Mouse (Mus musculus) intestine, postnatal 0 days (tissue): ENCODE measurements around the gene Tnfsf15. TPM values are rescaled to one million over a fixed set of nuclear protein-coding genes. Genes with fewer than 3 reads are reported as not detected.

ENCODE experiments used
- ATAC-seq: fragments of 200-750 bp; cut with Nextera tagmentation; 2 replicates; pipeline ENCODE4 v1.8.0; 2017; ENCODE audit warnings: mild to moderate bottlenecking, moderate TSS enrichment, moderate library complexity
- H3K27ac ChIP-seq: fragments of 300-500 bp; sonication (generic); 2 replicates; pipeline ENCODE4 v1.5.1; 2014; ENCODE audit warnings: mild to moderate bottlenecking, low read depth, low read length, moderate library complexity
- H3K27me3 ChIP-seq: fragments of 300-500 bp; sonication (generic); replicated peaks from 2 replicates; pipeline ENCODE4 v1.6.1; 2014; ENCODE audit warnings: low read length, mixed read lengths; ENCODE audit not compliant: control insufficient read depth, insufficient read depth
- H3K36me3 ChIP-seq: fragments of 300-500 bp; sonication (generic); 2 replicates; pipeline ENCODE4 v1.6.1; 2014; ENCODE audit warnings: mild to moderate bottlenecking, moderate library complexity; ENCODE audit not compliant: control insufficient read depth, insufficient read depth
- H3K4me1 ChIP-seq: fragments of 300-500 bp; sonication (generic); replicated peaks from 2 replicates; pipeline ENCODE4 v1.6.1; 2014; ENCODE audit warnings: antibody characterized with exemption, low read length, mixed read lengths; ENCODE audit not compliant: control insufficient read depth, insufficient read depth
- H3K4me2 ChIP-seq: fragments of 300-500 bp; sonication (generic); replicated peaks from 2 replicates; pipeline ENCODE4 v1.6.1; 2014; ENCODE audit warnings: low read depth, mild to moderate bottlenecking, moderate library complexity
- H3K4me3 ChIP-seq: fragments of 300-500 bp; sonication (generic); 2 replicates; pipeline ENCODE4 v1.5.1; 2014; ENCODE audit warnings: low read depth, low read length
- H3K9ac ChIP-seq: fragments of 300-500 bp; sonication (generic); 2 replicates; pipeline ENCODE4 v1.6.1; 2014; ENCODE audit warnings: mild to moderate bottlenecking, low read depth, low read length
- H3K9me3 ChIP-seq: fragments of 300-500 bp; sonication (generic); 2 replicates; pipeline ENCODE4 v1.6.1; 2016; ENCODE audit warnings: mixed run types; ENCODE audit not compliant: control insufficient read depth
- CTCF ChIP-seq: sonication (generic); IDR thresholded peaks from 2 replicates; pipeline ENCODE4 v1.5.1; 2016; ENCODE audit warnings: low read depth, mild to moderate bottlenecking, control low read depth, antibody characterized with exemption, moderate library complexity
- WGBS: fragments of 180-500 bp; shearing (Covaris S2); extraction: QIAGEN DNeasy Blood & Tissue Kit; methylation state at CpG from one replicate; pipeline ENCODE4 v1.1.7; 2014; 5-methylcytosine and 5-hydroxymethylcytosine counted together
- polyA plus RNA-seq: library from polyadenylated mRNA; unstranded; fragments of >200 nt; fragmentation: Nextera tagmentation; extraction: Ambion mirVana; gene quantifications from 2 replicates; pipeline ENCODE4 v1.2.1, GENCODE M21; 2015

Gene Tnfsf15
- polyA plus RNA-seq, 1 experiment from 2014 or later: 0.09 TPM

DNA sequence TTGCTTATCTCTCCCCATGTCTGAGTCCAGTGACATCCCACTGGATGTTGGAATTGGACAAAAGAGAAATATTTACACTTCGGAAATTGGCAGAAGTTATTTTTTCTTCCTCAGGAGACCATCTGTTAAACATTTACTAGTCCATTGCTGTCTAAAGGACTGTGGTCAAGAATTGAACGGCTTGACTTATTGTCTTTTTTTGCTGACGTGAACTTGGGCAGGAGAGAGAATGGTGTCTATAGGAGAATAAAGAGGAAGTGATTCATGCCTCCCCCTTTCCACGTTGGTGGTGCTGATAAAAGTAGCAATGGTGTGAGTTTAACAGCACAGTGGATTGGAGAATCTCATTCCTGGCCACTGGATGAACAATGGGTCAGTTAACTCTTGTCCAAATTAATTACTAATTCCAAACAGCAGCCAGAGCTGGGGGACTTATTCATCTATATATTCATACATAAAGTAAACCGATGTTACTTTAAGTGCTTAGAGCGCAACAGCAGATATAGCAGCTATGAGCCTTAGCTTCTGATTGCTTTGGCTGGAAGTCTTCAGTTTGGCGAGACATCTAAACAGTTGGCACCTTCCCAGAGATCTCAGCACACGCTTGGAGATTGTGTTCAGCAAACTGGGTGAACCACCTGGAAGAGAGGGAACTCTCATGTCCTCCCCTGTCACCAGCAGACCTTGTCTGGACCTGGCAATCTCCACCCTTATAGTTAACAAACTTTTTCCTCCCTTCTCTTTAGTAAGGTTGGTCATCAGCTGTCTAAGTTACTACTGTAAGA is 28.6 kb upstream of the Tnfsf15 start:
- H3K9ac ChIP-seq: no peak overlapping the region
- no peaks in the 10 kb centered on the region for H3K4me1 ChIP-seq
- H3K4me2 ChIP-seq: no peak overlapping the region
- no peaks in the 10 kb centered on the region for H3K27me3 ChIP-seq
- H3K27ac ChIP-seq: no peak overlapping the region
- no peak for TF ChIP-seq CTCF
- WGBS: 47% methylated on average over 8 of the region's 8 CpGs
- H3K36me3 ChIP-seq: no peaks in the 10 kb centered on the region
- no peaks in the 10 kb centered on the region for H3K9me3 ChIP-seq
- ATAC-seq: no peak
- no peak overlapping the region for H3K4me3 ChIP-seq

DNA sequence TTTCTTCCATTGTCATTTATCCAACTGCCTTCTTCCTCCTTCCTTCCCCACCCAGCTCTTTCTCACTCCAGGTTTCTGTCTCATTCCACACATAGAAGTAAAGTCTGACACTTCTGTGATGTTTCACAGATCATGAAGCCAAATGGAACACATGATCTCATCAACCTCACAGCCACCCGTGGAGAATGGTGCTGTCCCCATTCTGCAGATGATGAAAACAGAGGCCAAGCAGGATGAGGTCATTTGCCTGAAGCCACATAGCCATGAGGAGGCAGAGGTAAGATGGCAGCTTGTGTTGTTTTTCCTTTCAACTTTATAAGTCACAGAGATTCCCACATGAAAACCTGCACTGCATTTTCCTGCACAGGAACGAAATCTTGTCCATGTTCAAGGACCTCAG is 27.6 kb upstream of the Tnfsf15 start:
- WGBS: 77% methylated on average over 2 of the region's 2 CpGs
- no peaks in the 10 kb centered on the region for H3K4me1 ChIP-seq
- no peaks in the 10 kb centered on the region for H3K36me3 ChIP-seq
- no peak overlapping the region for H3K9ac ChIP-seq
- no peak for ATAC-seq
- H3K4me3 ChIP-seq: no peak overlapping the region
- H3K9me3 ChIP-seq: no peaks in the 10 kb centered on the region
- H3K27ac ChIP-seq: no peak overlapping the region
- no peak overlapping the region for H3K4me2 ChIP-seq
- no peaks in the 10 kb centered on the region for H3K27me3 ChIP-seq
- no peak for TF ChIP-seq CTCF

DNA sequence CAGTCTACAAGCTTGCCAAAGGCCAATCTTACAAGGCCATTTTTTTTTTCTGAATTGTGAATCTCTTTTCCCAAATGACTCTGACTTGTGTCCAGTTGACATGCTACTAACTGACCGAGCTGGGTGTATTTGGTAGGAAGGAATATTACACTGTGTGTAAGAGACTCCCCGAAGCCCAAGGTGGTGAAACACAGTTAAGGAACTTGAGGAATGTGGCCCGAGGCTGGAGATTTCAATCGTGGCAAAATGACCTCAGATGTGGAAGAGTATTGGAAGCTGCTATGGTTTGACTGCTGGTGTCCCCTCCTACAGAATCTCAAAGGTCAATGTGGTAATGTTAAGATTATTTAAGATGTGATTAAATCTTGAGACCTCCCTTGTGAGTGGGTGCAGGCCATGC is 26.4 kb upstream of the Tnfsf15 start:
- H3K9ac ChIP-seq: no peak overlapping the region
- H3K4me3 ChIP-seq: no peak overlapping the region
- no peaks in the 10 kb centered on the region for H3K4me1 ChIP-seq
- no peaks in the 10 kb centered on the region for H3K36me3 ChIP-seq
- TF ChIP-seq CTCF: no peak
- H3K27ac ChIP-seq: no peak overlapping the region
- no peaks in the 10 kb centered on the region for H3K9me3 ChIP-seq
- no peak overlapping the region for H3K4me2 ChIP-seq
- 81% methylated on average over 4 of the region's 4 CpGs for WGBS
- no peak for ATAC-seq
- no peaks in the 10 kb centered on the region for H3K27me3 ChIP-seq

DNA sequence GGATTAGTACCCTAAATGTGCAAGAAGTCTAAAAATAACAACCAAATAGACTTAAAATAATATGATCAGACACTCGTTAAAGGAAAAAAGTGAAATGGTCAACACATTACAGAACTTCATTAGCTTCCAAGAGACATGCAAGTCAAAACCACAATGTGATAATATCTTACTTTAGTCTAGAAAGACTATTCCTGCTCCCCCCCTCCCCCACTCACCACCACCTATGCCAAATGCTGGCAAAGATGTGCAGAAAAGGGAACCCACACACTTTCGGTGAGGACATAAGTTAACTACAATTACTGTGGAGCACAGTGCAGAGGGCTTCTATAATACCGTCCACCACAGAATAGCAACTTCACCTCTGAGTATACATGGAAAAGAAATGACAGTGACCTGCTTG is 24.2 kb upstream of the Tnfsf15 start:
- WGBS: 90% methylated on average over 3 of the region's 3 CpGs
- Histone ChIP-seq H3K27me3 (no peaks in the 10 kb centered on the region), H3K27ac (no peak overlapping the region), H3K4me1 (no peaks in the 10 kb centered on the region), H3K9ac (no peak overlapping the region), H3K4me3 (no peak overlapping the region), H3K36me3 (no peaks in the 10 kb centered on the region), H3K4me2 (no peak overlapping the region), H3K9me3 (no peaks in the 10 kb centered on the region)
- TF ChIP-seq CTCF: no peak
- no peak for ATAC-seq

DNA sequence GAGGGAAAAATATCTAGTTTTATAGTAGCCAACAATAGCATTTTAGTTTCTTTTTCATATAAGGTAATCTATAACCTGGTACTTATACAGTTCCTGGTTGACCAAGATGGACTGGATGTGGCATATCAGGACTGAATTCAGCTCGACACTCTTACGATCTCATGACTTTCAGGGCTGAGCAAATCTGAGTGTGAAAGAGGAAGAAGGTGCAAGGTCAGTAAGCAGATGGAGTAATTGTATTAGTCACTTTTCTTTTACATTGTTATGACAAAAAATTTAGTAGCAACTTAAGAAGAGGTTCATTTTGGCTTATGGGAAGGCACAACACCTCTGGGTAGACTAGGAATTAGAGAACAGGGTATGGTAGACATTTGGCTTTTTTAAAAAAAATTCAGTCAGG is 20.1 kb upstream of the Tnfsf15 start:
- Histone ChIP-seq H3K4me1 (no peaks in the 10 kb centered on the region), H3K9ac (no peak overlapping the region), H3K36me3 (no peaks in the 10 kb centered on the region), H3K27ac (no peak overlapping the region), H3K27me3 (no peaks in the 10 kb centered on the region), H3K4me2 (no peak overlapping the region), H3K9me3 (no peaks in the 10 kb centered on the region), H3K4me3 (no peak overlapping the region)
- 70% methylated on average over 2 of the region's 2 CpGs for WGBS
- no peak for TF ChIP-seq CTCF
- no peak for ATAC-seq

DNA sequence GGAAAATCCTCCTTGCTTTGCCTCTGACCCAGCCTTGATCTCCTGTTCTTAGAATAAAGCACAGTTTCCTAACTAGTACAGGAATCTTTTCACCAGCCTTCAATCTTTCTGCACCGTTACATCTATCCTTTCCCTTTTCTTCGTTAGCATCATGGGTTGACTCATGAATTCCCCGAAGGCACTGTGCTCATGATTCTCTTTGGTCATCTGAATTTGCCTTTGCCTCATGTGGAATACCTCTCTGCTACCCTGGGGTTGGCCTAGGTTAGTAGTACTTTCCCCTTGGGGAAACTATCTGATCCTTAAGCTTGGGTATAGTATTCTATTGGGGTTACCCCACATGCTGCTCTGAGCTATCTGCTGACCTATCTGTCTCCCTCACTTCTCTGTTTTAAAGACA is 15.0 kb upstream of the Tnfsf15 start:
- WGBS: 96% methylated on average over 3 of the region's 3 CpGs
- no peaks in the 10 kb centered on the region for H3K27me3 ChIP-seq

More for the DNA sequence above, 15.0 kb upstream of the Tnfsf15 start:
- H3K4me1 ChIP-seq: no peaks in the 10 kb centered on the region
- no peak overlapping the region for H3K9ac ChIP-seq
- no peak for TF ChIP-seq CTCF
- no peaks in the 10 kb centered on the region for H3K9me3 ChIP-seq
- no peak overlapping the region for H3K27ac ChIP-seq
- no peak for ATAC-seq
- H3K36me3 ChIP-seq: no peaks in the 10 kb centered on the region
- H3K4me3 ChIP-seq: no peak overlapping the region
- H3K4me2 ChIP-seq: no peak overlapping the region
